Mouse (Mus musculus) lung, postnatal 0 days (tissue): ENCODE measurements at regions not wholly inside any gene's neighbourhood (a gene's known extent, or its start where the extent isn't known, plus 50 kb on each side); places are given as distances from the start of the nearest gene placed in this dataset.

ENCODE experiments used
- ATAC-seq: fragments of 200-750 bp; cut with Nextera tagmentation; 2 replicates; pipeline ENCODE4 v1.8.0; 2017; ENCODE audit warnings: moderate library complexity
- DNase-seq: peaks from one replicate; pipeline ENCODE4 v3.0.0-alpha.2; 2016; ENCODE audit warnings: low spot score
- H3K27ac ChIP-seq: fragments of 300-500 bp; sonication (generic); 2 replicates; pipeline ENCODE4 v1.5.1; 2014; ENCODE audit warnings: antibody characterized with exemption, mild to moderate bottlenecking, low read length, mixed read lengths
- H3K27me3 ChIP-seq: fragments of 300-500 bp; sonication (generic); replicated peaks from 2 replicates; pipeline ENCODE4 v1.6.1; 2014; ENCODE audit warnings: low read length, mixed read lengths; ENCODE audit not compliant: insufficient read depth
- H3K36me3 ChIP-seq: fragments of 300-500 bp; sonication (generic); 2 replicates; pipeline ENCODE4 v1.6.1; 2014; ENCODE audit warnings: low read length, mixed read lengths; ENCODE audit not compliant: insufficient read depth
- H3K4me1 ChIP-seq: fragments of 300-500 bp; sonication (generic); 2 replicates; pipeline ENCODE4 v1.6.1; 2014; ENCODE audit warnings: antibody characterized with exemption, low read depth, low read length, mixed read lengths; ENCODE audit not compliant: insufficient read depth
- H3K4me2 ChIP-seq: fragments of 300-500 bp; sonication (generic); replicated peaks from 2 replicates; pipeline ENCODE4 v1.6.1; 2014; ENCODE audit warnings: low read depth, mild to moderate bottlenecking, low read length, moderate library complexity, mixed read lengths
- H3K4me3 ChIP-seq: fragments of 300-500 bp; sonication (generic); 2 replicates; pipeline ENCODE4 v1.5.1; 2014; ENCODE audit warnings: low read depth, low read length
- H3K9ac ChIP-seq: fragments of 300-500 bp; sonication (generic); replicated peaks from 2 replicates; pipeline ENCODE4 v1.6.1; 2014; ENCODE audit warnings: low read depth, mild to moderate bottlenecking
- H3K9me3 ChIP-seq: fragments of 300-500 bp; sonication (generic); 2 replicates; pipeline ENCODE4 v1.6.1; 2016; ENCODE audit warnings: low read length, mixed read lengths
- CTCF ChIP-seq: IDR thresholded peaks from 2 replicates; pipeline ENCODE4 v1.5.1; 2016; ENCODE audit warnings: antibody characterized with exemption, mild to moderate bottlenecking
- EP300 ChIP-seq: IDR thresholded peaks from 2 replicates; pipeline ENCODE4 v1.6.1; 2016; ENCODE audit warnings: antibody characterized with exemption, mild to moderate bottlenecking, control low read depth
- WGBS: fragments of 180-500 bp; shearing (Covaris S2); extraction: QIAGEN DNeasy Blood & Tissue Kit; methylation state at CpG from one replicate; pipeline ENCODE4 v1.1.7; 2014; 5-methylcytosine and 5-hydroxymethylcytosine counted together

DNA sequence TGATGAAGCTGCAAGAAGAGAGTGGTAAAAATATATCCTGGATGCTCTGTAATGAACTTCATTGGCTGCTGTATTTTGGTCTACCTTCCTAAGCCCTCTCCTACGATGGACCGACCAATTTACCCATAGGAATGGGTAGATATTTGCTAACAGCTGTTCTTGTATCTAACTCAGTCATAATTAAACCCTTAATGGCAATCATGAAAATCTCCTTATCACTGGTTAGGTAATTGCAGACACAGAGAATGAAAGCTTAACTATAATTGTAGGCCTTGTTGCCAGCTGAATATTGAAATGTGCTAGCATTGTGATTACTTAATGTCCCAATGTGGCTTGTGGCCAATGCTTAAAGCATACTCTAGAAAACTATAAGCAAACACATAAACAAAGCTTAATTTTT, 334.4 kb upstream of the Kcnh7 start:
- DNase-seq, result no peak
- Histone ChIP-seq H3K4me1 (no peaks in the 10 kb centered on the region), H3K4me2 (no peak overlapping the region), H3K27ac (no peak overlapping the region), H3K9ac (no peak overlapping the region), H3K9me3 (no peaks in the 10 kb centered on the region), H3K4me3 (no peak overlapping the region), H3K36me3 (no peaks in the 10 kb centered on the region), H3K27me3 (no peaks in the 10 kb centered on the region)
- WGBS, result 85% methylated on average over 2 of the region's 2 CpGs
- ATAC-seq, result no peak
- no peak for TF ChIP-seq CTCF
- no peak for TF ChIP-seq EP300

DNA sequence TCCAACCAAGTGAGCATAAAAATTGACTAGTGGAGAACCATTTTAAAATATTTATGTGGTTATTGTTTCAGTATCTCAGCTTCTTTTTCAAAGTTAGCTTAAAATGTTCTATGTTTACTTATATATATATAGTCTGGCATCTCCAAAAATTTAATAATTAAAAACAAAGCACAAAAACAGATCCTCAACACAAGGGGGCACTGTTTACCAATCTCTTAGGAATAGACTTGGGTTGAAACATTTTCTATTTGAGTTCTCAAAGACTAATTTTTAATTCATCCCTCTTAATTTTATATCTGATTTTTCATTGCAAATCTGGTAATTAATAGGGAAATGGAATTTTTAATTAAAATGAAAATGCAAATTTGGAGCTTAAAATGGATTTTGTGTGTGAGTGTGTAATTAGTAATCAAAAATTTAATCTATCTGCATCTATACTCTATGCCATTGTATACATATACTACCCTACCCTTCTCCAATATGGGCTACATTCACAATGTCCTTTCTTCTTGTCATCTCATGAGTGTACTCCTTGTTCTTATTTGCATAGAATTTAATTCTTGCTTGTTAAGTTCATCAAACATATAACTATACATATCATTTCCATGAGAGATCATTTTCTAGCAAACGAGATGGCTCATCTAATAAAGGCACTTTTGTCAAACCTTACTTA, 329.6 kb upstream of the Kcnh7 start:
- WGBS, result 75% methylated on average over 1 of the region's 1 CpGs
- no peak for ATAC-seq

DNA sequence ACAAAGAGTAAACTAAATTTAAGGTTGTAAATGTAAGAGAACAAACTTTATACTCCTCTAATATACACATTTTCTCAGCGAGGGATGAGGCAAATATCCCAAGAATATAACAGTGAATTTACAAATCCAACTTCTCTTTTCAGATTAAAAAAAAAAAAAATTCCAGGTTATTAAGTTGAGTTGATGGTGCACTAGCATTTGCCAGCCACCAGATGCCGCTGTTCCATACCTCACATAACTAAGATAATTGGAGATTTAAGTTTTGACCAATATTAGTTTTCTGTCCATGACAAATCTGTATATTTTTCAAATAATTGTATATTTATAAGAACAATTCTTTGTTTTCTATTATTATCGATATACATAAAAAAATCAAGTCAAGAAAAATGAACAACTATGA, 319.9 kb upstream of the Kcnh7 start:
- Histone ChIP-seq H3K4me2 (no peak overlapping the region), H3K36me3 (no peaks in the 10 kb centered on the region), H3K4me3 (no peak overlapping the region), H3K27me3 (no peaks in the 10 kb centered on the region), H3K9me3 (no peaks in the 10 kb centered on the region), H3K27ac (no peak overlapping the region), H3K4me1 (no peaks in the 10 kb centered on the region), H3K9ac (no peak overlapping the region)
- peak; percentile 71 for TF ChIP-seq CTCF
- no peak for TF ChIP-seq EP300
- no peak for ATAC-seq
- DNase-seq, result peak; percentile 57
- WGBS, result 9% methylated on average over 3 of the region's 3 CpGs

More for the DNA sequence above, 329.6 kb upstream of the Kcnh7 start:
- H3K27me3 ChIP-seq, result no peaks in the 10 kb centered on the region
- no peaks in the 10 kb centered on the region for H3K4me1 ChIP-seq
- H3K4me2 ChIP-seq, result no peak overlapping the region
- H3K27ac ChIP-seq, result no peak overlapping the region
- H3K9me3 ChIP-seq, result no peaks in the 10 kb centered on the region
- peak; percentile 50 for DNase-seq
- H3K9ac ChIP-seq, result no peak overlapping the region
- no peak overlapping the region for H3K4me3 ChIP-seq
- H3K36me3 ChIP-seq, result no peaks in the 10 kb centered on the region
- TF ChIP-seq EP300, result no peak
- peak; percentile 54 for TF ChIP-seq CTCF

DNA sequence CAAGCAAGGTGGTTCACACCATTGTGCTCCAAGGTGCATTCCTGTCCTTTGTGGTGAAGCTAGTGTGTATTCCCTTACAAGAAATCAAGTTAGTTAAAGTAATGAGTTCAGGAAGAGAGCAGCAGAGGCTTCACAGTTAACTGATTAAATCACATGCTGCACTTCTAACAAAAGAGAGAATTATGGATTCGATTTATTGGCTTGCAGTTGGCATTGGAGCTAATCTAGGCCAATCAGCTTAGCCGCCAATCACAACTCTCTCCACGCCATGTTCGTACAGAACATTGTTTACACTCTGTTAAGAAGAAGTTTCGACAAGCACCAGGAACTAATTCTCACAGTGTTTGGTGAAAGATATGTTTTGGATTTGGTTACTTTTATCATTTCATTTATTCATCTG, 292.3 kb upstream of the Kcnh7 start:
- H3K36me3 ChIP-seq, result no peaks in the 10 kb centered on the region
- no peak overlapping the region for H3K4me2 ChIP-seq
- H3K4me1 ChIP-seq, result no peaks in the 10 kb centered on the region
- H3K27ac ChIP-seq, result no peak overlapping the region
- no peaks in the 10 kb centered on the region for H3K9me3 ChIP-seq
- no peak overlapping the region for H3K4me3 ChIP-seq
- no peak for DNase-seq
- no peaks in the 10 kb centered on the region for H3K27me3 ChIP-seq
- ATAC-seq, result no peak
- WGBS, result 46% methylated on average over 5 of the region's 5 CpGs
- H3K9ac ChIP-seq, result no peak overlapping the region
- TF ChIP-seq CTCF (no peak), EP300 (no peak)

DNA sequence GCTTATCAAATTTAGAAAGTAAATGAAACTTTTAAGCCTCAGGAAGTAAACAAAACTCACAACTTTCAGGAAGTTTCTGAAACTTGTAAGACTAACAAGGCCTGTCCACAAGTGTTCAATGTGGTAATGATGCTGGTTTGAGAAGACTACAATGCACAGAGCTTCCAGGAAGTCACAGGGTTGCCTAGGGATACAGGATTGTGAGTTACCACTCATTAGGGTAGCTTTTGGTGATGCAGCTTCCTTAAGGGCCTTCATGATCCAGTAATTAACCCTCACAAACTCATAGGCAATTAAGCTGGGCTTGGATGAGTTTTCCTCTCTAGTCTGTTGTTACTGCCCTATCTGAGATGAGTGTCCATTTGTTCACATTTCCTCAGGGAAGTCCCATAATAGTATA, 291.2 kb upstream of the Kcnh7 start:
- no peak for TF ChIP-seq EP300
- no peak for TF ChIP-seq CTCF
- ATAC-seq, result no peak
- Histone ChIP-seq H3K9me3 (no peaks in the 10 kb centered on the region), H3K36me3 (no peaks in the 10 kb centered on the region), H3K27ac (no peak overlapping the region), H3K4me2 (no peak overlapping the region), H3K9ac (no peak overlapping the region), H3K4me3 (no peak overlapping the region), H3K4me1 (no peaks in the 10 kb centered on the region), H3K27me3 (no peaks in the 10 kb centered on the region)
- DNase-seq, result no peak

DNA sequence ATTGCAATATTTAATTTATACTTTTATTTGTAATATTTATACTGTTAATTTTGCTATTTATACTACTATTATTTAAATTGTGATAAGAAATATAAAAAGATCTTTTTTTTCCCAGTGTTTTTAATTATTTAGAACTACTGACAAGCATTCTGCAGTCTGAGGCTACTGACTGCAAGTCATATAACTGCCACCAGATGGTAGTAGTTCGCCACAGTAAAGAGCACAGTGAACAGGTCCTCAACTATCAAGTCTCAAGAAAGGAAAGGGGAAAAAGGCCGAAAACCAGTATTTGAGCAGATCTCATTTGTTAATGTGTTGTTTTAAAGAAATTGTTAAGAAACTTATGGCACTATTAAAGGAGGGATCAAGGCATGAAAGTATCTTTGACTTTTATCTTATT, 289.6 kb upstream of the Kcnh7 start:
- Histone ChIP-seq H3K9me3 (no peaks in the 10 kb centered on the region), H3K4me1 (no peaks in the 10 kb centered on the region), H3K4me3 (no peak overlapping the region), H3K27me3 (no peaks in the 10 kb centered on the region), H3K4me2 (no peak overlapping the region), H3K27ac (no peak overlapping the region), H3K9ac (no peak overlapping the region), H3K36me3 (no peaks in the 10 kb centered on the region)
- ATAC-seq, result no peak
- DNase-seq, result peak; percentile 65
- 8% methylated on average over 2 of the region's 2 CpGs for WGBS
- TF ChIP-seq CTCF, result peak; percentile 78
- no peak for TF ChIP-seq EP300

DNA sequence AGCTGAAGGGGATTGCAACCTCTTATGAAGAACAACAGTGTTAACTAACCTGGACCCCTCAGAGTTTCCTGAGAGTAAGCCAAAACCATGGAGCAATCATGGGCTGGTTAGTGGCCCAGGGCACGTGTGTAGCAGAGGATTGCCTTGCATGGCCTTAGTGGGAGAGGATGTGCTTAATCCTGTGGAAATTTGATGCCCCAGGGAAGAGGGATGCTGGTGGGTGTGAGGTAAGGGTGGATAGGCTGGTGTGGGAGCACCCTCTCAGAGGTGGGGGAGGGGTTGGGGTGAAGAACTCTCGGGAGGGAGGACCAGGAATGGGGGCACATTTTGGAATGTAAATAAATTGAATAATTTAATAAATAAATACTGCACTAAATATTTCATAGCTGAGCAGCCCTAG, 288.2 kb upstream of the Kcnh7 start:
- WGBS, result 34% methylated on average over 2 of the region's 2 CpGs

More for the DNA sequence above, 288.2 kb upstream of the Kcnh7 start:
- ATAC-seq (no peak), DNase-seq (no peak)
- no peak overlapping the region for H3K27ac ChIP-seq
- no peaks in the 10 kb centered on the region for H3K27me3 ChIP-seq
- no peaks in the 10 kb centered on the region for H3K4me1 ChIP-seq
- H3K9me3 ChIP-seq, result no peaks in the 10 kb centered on the region
- TF ChIP-seq CTCF, result no peak
- TF ChIP-seq EP300, result no peak
- H3K9ac ChIP-seq, result no peak overlapping the region
- no peaks in the 10 kb centered on the region for H3K36me3 ChIP-seq
- H3K4me3 ChIP-seq, result no peak overlapping the region
- no peak overlapping the region for H3K4me2 ChIP-seq
